Mouse (Mus musculus) heart, postnatal 10 days (tissue): ENCODE results near the gene Olfr1034. TPM values are rescaled to one million over a fixed set of nuclear protein-coding genes. Genes with fewer than 3 reads are reported as not detected.
"Not testable (repeated sequence)": the region's sequence is repeated elsewhere in the genome, so short reads cannot be mapped to it uniquely, and the experiment has no call there.

Experiments
- DNase-seq, 2 experiments: peaks; one replicate each; pipeline ENCODE4 v3.0.0; 2021
- intact Hi-C: fragments of 180-260 bp; cut with DNase I; formaldehyde crosslinking; loops from one replicate; pipeline ENCODE4 v1.15.1; 2025
- total RNA-seq, 2 experiments: library from RNA; stranded (reverse); gene quantifications; 2 replicates each; pipeline ENCODE4 v1.2.3; 2021

The Olfr1034 gene
- under 1 TPM; 0.10 to 0.17 TPM for total RNA-seq

DNA sequence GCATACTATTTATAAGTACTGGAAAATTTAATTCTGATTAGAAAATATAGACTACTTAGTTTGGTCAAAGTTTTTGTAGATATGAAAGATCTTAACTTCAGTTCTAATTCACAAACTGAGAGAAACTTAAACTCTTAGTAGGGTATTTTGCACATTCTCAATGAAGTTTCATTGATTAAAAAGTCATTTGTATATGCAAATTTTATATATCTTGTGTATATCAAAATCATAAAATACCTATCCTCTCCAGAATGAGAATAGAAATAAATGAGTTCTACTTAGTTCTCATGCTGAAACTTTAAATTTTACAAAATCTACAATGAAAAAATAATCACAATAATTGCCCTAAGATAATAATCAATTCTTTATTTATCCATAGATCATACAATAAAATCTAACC lies at the start of gene Olfr1034:
Olfr1034 (plus strand) TSS at position 301 of the 400 bp plus-strand sequence.
- intact Hi-C loops: no loop called here
- DNase-seq: no peak

DNA sequence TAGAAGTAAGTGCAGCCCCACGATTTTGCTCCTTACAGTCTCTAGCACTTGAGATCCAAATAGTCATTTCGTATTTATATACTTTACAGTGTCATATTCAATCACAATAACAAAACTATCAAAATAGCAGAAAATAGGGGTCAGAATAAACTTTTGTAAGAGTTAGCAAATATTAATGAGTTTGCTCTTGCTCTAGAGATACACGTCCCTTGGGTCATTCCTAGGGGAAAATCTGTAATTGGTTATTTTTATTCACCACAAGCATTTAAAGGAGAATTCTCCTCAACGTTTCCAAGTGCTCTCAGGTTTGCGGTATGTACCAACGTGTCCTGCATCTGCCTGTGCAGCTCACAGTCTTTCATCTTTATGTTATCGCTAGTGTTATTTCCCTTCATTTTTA lies 40.4 kb upstream of the Olfr1034 start, which contains the start of gene Olfr1032:
Olfr1032 (plus strand) TSS at position 301 of the 400 bp plus-strand sequence.
- intact Hi-C loops: no loop called here

DNA sequence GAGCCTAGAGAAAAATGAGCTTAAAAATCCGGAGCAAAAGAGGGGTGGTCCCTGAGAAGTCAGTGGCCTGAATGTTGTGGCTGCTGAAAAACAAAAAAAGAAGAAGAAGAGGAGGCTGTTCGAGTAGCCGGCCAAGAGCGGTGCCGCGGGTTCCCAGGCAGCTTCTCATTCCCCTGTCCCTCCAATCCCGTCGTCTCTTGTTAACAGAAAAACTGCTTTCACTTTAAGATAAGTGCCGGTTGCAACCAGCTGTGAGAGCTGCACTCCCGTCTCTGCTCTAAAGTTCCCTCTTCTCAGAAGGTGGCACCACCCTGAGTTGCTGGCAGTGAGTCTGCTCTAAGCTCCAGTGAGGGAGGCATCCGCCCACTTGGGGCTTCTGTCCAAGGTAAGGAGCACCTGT lies 25.3 kb upstream of the Olfr1034 start, which contains the start of gene Olfr1033:
Olfr1033 (plus strand) TSS at position 228 of the 400 bp plus-strand sequence.
- peak; percentile 37 to 48 for DNase-seq
- intact Hi-C loops: not testable (repeated sequence)

More for the DNA sequence above, 40.4 kb upstream of the Olfr1034 start, which contains the start of gene Olfr1032:
- DNase-seq: no peak

DNA sequence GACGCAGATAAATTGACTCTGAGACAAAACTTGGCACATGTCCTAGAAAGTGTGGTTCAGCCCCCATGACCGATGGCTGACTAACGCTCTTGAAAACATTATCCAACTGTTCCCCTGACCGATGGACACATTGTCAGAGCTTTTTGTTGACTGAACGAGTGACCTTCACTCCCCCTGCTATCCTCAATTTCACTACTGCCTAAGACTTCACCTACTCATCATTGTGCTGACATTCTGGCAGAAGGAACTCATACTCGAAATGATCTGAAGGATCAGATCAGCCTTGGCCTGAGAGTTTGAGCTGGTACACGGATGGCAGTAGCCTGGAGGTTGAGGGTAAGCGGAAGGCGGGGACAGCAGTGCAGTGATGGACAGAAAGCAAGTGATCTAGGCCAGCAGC lies 24.1 kb upstream of the Olfr1034 start:
- DNase-seq, intact Hi-C loops: not testable (repeated sequence)

DNA sequence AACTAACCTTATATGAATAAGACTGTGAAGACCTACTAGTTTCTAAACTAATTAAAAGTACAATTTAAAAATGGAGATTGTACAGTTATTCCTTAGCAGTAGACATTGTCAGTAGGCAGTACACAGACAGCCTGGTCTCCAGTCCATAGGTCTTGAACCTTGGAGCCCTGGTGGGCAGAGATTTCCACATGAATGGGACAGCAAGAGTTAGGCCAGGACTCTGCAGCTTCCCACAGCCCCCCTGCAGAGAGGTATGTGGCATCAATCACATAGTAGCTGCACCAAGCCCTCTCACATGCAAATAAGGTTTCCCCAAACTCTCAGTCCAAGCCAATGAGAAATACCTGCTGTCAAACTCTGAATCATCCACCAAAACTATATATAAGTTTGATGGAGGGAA lies 5.1 kb downstream of the Olfr1034 start:
- intact Hi-C loops, DNase-seq: not testable (repeated sequence)

DNA sequence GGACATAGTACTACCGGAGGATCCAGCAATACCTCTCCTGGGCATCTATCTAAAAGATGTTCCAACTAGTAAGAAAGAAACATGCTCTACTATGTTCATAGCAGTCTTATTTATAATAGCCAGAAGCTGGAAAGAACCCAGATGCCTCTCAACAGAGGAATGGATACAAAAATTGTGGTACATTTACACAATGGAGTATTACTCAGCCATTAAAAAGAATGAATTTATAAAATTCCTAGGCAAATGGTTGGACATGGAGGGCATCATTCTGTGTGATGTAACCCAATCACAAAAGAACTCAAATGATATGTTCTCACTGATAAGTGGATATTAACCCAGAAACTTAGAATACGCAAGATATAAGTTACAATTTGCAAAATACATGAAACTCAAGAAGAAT lies 18.1 kb downstream of the Olfr1034 start:
- DNase-seq, intact Hi-C loops: not testable (repeated sequence)

DNA sequence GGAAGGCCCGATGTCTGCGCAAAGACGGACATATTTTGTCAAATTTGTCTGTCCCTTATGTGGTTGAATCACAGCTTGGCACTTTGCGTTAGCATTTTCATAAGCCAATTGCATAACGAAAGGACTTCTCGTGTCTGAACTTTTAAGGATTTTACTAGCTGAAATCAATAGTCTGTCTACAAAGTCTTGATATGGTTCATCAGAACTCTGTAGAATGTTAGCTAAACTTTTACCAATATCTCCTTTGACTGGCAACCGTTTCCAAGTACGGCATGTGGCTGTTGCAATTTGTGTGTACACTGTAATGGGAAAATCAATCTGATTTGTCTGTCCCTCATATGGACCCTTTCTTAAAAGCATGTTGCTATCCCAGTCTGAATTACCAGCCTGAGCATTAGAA lies 24.5 kb downstream of the Olfr1034 start:
- no peak for DNase-seq
- intact Hi-C loops: no loop called here

DNA sequence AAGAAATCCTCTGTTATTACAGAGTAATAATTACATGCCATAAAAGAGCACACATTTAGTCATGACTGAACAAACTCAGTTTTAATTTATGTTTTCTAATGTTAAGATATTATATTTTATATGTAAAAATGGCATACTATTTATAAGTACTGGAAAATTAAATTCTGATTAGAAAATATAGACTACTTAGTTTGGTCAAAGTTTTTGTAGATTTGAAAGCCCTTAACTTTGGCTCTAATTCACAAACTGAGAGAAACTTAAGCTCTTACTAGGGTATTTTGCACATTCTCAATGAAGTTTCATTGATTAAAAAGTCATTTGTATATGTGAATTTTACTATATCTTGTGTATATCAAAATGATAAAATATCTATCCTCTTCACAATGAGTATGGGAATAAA lies 28.0 kb downstream of the Olfr1034 start, which contains the start of gene Olfr1036:
Olfr1036 (plus strand) TSS at position 301 of the 400 bp plus-strand sequence.
- DNase-seq, intact Hi-C loops: not testable (repeated sequence)

DNA sequence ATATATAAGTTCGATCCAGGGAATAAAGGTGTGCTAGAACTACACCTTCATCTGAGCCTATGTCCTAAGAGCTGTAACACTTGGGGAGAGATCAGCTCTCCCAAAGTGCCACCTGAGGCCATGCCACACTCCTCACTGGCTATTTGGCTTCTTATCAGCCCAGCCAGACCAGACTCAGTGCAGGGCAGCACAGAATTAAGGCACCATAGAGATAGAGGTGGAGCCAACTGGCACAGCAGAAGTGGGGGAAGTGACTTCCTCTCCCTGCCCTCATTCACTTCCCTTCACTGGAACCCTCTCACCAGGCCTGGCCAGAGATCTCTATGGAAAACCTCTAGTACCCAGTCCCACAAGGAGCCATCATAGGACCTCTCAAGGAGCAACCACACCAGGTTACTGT lies 34.8 kb downstream of the Olfr1034 start:
- DNase-seq, intact Hi-C loops: not testable (repeated sequence)

DNA sequence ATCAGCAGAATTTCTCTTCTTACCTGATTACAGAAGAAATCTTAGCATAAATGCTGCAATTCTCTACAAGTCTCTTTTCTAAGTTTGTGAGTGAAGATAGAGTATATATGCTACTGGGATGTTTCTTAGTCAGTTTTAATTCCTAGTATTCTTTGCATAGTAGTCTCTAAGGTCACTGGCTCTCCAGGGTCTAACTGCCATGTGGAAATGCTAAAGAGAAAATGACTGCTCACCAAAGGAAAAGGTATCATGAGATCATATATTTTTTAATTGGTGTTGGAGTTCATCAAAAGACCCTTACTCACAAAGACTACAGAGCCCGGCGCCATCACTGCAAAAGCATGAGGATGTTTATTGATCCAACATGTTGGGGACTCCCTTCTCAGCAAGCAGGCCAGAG lies 41.6 kb downstream of the Olfr1034 start, which contains the start of gene Olfr1037:
Olfr1037 (minus strand) TSS at position 101 of the 400 bp plus-strand sequence.
- intact Hi-C loops: no loop called here
- no peak for DNase-seq

Other genes with a start within 250 kb of the Olfr1034 start
- gene Olfr1016, start 243.3 kb upstream of the Olfr1034 start, total RNA-seq: not detected
- not detected for gene Olfr1018, start 227.4 kb upstream of the Olfr1034 start, total RNA-seq
- not detected for gene Olfr1019, start 200.4 kb upstream of the Olfr1034 start, total RNA-seq
- gene Olfr1020, start 198.8 kb upstream of the Olfr1034 start, total RNA-seq: not detected
- gene Olfr1022, start 177.3 kb upstream of the Olfr1034 start, total RNA-seq: not detected
- not detected for gene Olfr1023, start 160.2 kb upstream of the Olfr1034 start, total RNA-seq
- not detected for gene Olfr1024, start 140.8 kb upstream of the Olfr1034 start, total RNA-seq
- not detected for gene Olfr1025-ps1, start 130.7 kb upstream of the Olfr1034 start, total RNA-seq
- not detected for gene Olfr1026, start 124.3 kb upstream of the Olfr1034 start, total RNA-seq
- not detected for gene Olfr1028, start 95.4 kb upstream of the Olfr1034 start, total RNA-seq
- not detected for gene Olfr1029, start 72.0 kb upstream of the Olfr1034 start, total RNA-seq
- not detected for gene Olfr1030, start 66.6 kb upstream of the Olfr1034 start, total RNA-seq
- gene Olfr1031, start 55.6 kb upstream of the Olfr1034 start, total RNA-seq: not detected
- gene Olfr1032, start 40.3 kb upstream of the Olfr1034 start, total RNA-seq: not detected
- gene Olfr1033, start 25.2 kb upstream of the Olfr1034 start, total RNA-seq: 1 to 10 TPM; 1.2 to 8.1 TPM
- not detected for gene Olfr1036, start 28.1 kb downstream of the Olfr1034 start, total RNA-seq
- gene Olfr1037, start 41.5 kb downstream of the Olfr1034 start, total RNA-seq: not detected
- not detected for gene Olfr1039, start 90.1 kb downstream of the Olfr1034 start, total RNA-seq
- not detected for gene Olfr1040, start 100.9 kb downstream of the Olfr1034 start, total RNA-seq
- not detected for gene Olfr1042, start 116.0 kb downstream of the Olfr1034 start, total RNA-seq
- not detected for gene Olfr1043, start 121.7 kb downstream of the Olfr1034 start, total RNA-seq
- not detected for gene Olfr1044, start 132.0 kb downstream of the Olfr1034 start, total RNA-seq
- gene Olfr52, start 139.8 kb downstream of the Olfr1034 start, total RNA-seq: not detected
- not detected for gene Olfr1045, start 157.1 kb downstream of the Olfr1034 start, total RNA-seq
- not detected for gene Olfr1046, start 173.5 kb downstream of the Olfr1034 start, total RNA-seq
- not detected for gene Olfr1047, start 185.5 kb downstream of the Olfr1034 start, total RNA-seq
- not detected for gene Olfr1048, start 194.4 kb downstream of the Olfr1034 start, total RNA-seq
- not detected for gene Olfr1049, start 212.5 kb downstream of the Olfr1034 start, total RNA-seq
- not detected for gene Olfr1051, start 233.2 kb downstream of the Olfr1034 start, total RNA-seq
- gene Olfr1052, start 246.6 kb downstream of the Olfr1034 start, total RNA-seq: not detected